Mouse (Mus musculus) ovary, postnatal 14 days (tissue): ENCODE data around the gene Tmprss11e.

ENCODE experiments used
- DNase-seq: peaks from one replicate; pipeline ENCODE4 v3.0.0; 2022; ENCODE audit warnings: low spot score

The Tmprss11e gene

DNA sequence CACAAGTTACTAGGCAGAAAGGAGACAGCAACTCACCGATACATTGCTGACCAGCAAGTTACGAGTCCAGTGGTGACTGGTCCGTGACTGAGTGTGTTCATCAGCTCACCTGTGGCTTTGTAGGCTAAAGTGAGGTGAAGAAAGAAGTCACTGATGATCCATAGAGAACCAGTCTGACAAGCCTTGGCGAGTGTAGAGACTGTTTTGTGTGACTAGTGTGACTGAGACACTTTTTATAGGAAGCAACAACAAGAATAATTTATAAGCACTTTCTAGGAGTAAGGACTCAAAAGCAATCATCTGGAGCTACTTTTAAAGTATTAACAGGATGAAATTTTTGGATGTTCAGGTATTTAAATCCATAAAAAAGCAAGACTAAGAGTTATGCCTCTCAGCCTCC is at the start of gene Tmprss11e:
Tmprss11e (minus strand) TSS at position 101 of the 400 bp plus-strand sequence.
- no peak for DNase-seq

DNA sequence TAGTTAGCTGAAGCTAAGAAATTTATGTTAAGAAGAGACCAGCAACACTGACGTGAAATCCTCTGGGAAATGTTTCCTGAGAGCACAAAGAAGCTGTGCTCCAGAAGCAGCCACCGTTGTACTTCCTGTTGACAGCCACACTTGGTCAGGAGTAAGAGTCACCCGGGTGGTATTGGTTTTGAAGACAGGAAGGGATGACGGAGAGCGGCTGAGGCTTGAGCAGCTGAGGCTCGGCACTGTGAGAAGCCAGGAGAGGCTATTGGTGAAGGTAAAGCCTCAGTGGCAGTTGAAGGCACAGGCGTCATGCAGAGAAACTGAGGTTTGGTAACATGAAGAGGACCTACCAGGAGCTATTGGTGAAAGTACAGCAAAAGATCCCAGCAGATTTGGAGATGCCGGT is 47.2 kb upstream of the Tmprss11e start:
- no peak for DNase-seq

DNA sequence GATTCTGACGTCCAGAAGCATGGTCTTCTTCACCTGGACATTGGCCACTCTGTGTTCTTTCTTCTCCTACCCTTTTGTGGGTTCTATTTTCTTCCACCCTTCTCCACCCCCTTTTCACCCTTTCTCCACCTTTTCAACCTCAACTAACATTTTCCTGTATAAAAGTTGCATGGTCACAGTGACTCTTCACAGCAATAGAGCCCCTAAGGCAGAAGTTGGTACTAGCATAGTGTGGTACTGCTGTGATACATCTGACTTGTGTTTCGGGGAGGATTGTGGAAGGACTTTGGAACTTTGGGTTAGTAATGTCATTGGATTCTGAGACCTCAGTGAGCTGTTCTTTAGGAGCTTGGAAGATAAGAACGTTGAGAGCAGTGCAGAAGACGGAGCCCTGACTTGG is 46.6 kb upstream of the Tmprss11e start:
- DNase-seq, result no peak

DNA sequence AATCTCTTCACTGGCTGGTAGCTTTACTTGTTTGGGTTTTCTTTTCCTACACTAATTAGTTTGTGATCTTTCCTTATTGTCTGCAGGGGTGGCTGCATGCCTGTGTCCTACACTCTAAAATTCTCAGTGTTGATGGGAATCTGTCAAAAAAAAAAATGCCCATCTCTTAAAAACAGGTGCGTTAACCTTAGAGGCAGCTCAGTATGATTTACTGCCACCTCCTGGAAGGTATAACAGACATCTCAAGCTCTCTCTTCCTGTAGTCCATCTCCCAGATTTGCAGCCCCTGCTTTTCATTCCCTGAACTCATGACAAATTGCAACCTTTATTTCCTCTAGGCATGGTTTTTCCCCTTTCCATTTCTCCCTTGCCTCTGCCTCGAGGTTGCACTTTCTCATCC is 44.3 kb upstream of the Tmprss11e start:
- no peak for DNase-seq

DNA sequence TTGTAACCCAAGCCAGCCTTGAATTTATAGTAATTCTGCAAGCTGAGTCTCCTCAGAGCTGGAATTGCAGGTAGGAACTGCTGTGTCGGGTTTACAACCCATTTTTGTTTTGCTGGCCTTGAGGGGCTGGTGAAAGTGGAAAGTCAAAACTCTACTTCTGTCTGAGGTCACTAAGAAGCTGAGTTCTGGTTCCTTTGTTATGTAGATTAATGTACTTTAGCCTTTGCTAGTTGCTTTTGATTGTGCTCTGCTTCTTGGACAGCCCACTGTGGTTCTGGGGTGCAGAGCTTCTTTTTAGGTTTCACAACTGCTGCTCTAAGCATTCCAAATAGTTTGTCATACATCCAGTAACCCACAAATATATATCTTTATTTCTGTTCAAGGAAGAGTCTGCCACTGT is 41.2 kb upstream of the Tmprss11e start:
- DNase-seq, result no peak

DNA sequence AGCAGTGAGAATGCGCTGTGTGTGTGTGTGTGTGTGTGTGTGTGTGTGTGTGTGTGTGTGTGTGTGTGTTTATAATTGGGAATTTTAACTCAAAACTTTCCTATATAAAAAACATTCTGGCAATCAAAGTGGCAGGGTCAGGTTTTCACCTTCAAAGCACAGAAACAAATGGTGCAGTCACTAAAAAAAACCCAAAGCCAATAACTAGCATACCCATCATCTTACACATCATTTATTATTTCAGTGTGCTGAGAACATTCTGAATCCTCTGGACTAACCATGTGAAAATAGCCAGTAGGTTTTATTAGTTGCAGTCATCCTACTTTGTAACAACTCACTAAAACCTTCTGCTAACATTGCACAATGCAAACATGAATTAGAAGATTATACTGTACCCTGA is 38.6 kb upstream of the Tmprss11e start:
- no peak for DNase-seq

DNA sequence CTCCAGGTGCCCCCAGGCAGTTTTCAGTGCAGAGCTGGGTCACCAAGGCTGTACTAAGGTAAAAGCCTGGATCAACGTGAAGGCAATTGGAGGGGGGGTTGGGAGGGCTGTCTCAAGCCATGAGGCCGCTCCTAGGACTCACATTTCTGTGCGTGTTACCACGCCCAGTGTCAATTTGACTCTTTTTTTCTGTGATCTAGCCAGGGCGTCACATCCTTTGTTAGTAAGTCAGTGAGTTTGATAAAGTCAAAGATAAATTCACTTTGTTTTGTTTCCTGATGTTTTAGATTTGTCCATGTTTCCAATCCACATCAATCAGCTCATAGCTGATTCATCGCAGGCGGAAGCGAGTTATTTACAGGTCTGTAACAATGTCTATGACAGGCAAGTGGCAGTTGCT is 37.4 kb upstream of the Tmprss11e start:
- no peak for DNase-seq

DNA sequence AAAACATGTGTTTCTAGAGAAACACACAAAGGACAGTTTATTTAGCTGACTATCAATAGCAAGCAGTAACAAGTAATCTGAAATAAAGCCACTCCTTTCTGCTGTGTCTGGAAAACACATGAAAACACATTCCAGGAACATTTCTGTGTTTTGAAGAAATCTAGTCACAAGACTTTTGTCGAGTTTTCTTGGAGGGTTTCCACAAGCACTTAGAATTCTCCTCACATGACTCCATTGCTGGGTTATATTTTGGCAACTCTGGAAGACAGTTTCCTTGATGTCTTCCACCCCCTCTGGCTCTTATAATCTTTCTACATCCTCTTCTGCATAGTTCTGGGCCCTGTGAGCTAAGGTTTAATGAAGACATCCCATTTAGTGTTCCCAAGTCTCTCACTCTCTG is 32.9 kb upstream of the Tmprss11e start:
- DNase-seq, result no peak

DNA sequence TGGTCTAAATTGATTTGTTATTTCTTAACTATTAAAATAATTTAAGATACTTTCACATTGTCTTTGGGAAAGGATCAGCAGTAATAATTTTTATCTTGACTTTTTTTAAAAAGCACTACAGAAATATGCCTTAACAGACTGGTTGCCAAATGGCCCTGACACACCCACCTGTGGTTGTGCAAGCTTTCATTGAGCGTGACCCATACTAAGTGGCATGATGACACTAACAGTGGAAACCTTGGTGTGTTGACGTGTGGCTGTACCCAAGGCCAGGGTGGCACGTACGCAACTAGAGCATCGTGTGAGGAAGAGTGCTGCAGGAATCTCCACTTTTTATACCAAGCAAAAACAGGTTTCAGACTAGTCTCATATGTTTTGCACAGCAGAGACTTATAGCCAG is 31.3 kb upstream of the Tmprss11e start:
- no peak for DNase-seq

DNA sequence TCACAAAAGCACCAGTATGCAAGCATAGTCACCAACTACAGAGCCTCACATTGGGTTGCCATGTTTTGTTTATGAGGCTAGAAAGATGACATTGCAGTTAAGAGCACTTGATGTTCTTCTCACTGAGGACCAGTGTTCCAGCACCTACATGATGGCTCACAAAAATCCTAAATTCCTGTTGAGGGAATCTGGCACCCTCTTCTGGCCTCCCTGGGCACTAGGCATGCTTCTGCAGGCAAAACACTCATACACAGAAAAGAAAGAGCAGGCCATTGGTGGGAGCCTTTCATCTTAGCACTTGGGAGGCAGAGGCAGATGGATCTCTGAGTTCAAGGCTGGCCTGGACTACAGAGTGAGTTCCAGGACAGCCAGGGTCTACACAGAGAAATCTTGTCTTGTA is 25.4 kb upstream of the Tmprss11e start:
- DNase-seq, result no peak

DNA sequence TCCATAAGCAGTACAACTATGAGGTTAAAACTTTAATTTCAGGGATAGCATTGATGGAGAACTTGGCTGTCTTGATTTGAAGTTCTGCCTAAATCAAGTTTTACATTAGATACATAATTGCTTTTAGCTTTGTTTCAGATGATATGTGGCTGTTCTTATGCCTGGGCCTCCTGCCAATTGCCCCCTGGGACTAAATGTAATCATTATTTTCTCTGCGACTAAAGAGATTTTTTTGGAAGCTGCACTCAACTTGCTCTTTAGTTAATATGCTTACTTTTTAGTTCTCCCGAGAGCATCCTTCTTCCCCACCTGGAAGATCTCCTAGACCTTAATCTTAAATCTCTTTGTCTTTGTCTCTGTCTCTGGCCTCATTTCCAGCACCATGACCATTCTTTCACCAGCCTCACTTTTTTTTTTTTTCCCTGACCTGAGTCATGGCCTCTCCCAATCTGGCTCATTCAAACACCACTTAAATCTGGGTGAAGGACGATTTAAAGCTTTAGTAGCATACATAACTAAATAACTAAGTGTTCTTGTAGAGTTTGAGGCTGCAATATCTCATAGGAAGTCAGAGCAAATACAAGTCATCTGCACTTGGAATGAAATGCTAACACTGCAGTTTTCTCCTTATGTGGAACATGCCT is 23.5 kb upstream of the Tmprss11e start:
- no peak for DNase-seq

DNA sequence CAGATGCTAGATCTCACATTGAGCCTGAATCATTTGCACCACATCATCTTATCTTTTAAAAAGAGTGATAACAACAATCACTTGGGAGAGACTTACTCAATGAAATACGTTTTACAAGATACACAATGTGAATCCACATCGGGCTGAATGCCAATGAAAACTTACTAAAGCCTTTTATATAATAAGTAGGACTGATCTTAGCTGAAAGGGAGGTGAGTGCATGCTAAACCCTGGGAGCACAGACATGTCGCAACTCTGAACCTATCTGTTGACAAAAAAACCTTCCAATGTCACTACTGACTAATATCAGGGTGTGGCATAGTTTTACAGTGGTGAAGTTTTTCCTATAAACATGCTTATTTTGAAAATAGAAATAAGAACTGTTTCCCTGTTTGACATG is 2.8 kb downstream of the Tmprss11e start:
- DNase-seq, result no peak

DNA sequence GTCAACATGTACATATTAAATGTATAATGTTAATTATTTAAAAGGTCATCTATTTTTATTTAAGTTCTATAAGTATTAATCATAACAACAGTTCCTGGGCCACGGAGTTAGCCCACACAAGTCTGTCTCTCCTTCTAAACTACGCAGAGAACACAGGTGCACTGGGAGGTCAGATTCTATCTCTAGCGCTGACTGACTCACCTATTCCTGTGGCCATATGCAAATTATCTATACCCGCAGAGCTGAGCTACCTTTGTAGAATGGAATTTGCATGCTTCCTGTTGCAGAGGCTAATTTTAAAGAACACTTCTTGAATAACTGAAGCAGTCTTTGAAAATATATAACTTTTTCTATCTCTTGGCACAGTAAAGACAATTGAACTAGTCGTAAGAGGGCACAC is 4.5 kb downstream of the Tmprss11e start:
- no peak for DNase-seq

DNA sequence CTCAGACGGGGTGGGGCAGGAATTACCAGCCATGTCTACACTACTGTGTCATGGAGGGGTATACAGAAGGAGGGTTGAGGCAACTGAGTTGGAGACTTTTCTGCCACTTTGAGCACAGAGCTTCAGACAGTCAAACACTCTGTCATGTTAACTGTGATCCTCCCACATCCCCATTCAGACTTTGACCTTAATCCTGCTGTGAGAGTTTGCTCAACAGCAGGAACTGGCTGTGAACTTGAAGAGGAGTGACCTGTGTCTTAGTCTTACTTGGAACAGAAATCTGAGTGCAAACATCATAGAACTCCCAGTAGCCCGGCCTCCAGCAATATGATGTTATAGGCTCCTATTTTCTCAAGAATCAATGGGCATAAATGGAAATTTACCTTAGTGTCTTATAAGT is 9.8 kb downstream of the Tmprss11e start:
- no peak for DNase-seq

DNA sequence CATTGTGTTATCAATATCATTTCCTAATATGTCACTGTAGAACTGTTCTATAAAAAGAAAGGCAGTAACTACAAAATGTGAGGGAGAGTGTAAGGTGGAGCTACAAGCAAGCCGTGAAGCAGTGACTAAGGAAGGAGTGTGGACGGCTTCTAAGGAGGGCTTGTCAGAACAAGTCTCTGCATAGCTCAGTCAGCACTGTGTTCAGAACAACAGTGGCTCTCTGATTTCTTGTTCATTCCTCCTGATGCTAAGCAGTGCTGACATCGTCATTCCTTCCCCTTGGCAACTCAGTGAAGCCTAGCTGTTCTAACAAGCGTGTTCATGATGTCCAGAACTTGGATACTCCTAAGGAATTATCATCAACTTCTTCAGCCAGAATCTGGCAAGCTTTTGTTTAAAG is 15.0 kb downstream of the Tmprss11e start:
- no peak for DNase-seq

DNA sequence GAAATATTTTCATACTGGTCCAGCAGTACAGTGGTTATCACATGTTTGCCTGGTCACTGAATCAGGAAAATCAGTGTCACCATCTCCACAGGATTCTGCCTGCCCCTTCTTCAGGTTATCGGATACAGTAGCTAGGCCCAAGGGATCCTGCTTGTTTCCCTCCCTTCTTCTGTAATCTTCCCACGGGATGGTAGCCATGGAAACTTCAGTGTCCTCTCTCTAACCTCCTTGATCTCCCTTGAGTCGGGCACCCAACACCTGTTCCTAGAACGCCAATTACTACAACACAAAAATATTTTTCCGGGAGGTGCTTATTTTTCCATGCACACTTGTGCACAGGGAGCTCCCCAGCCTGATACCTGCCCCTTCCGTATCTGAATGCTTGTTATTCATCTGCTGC is 17.0 kb downstream of the Tmprss11e start:
- DNase-seq, result no peak

DNA sequence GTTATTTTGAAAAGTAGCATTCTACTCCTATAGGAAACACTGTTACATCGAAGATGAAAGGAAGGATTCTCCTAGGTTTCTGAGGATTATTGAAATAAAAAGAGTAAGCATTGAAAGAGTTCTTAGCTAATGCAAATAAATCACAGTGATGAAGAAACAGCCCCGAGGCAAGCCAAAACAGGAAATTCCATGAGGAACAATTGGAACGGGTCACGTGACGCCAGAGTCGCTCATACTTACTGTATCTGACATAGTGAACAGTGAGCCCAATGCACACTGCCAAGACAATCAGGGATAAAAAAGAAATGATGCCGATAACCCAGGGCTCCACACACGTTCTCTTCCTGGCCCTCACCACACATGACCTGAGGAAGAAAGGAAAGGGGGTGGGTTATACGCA is 18.6 kb downstream of the Tmprss11e start:
- no peak for DNase-seq

DNA sequence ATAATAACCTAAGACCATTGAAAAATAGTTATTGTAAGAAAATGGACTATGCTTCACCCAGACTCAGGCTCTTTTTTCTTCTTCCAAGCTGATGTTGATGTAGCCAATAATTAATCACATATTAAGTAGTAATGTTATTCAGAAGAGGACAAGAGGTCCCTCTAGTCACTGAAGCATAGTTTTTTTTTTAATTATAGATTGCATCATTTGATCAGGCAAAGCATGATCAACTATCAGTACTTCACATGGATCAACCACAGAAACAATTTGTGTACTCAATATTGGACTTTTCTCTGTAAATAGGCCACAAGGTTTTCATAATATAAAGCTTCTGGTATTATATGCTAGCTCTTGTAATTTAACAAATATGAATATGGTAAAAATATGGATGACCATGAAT is 20.6 kb downstream of the Tmprss11e start:
- DNase-seq, result no peak

DNA sequence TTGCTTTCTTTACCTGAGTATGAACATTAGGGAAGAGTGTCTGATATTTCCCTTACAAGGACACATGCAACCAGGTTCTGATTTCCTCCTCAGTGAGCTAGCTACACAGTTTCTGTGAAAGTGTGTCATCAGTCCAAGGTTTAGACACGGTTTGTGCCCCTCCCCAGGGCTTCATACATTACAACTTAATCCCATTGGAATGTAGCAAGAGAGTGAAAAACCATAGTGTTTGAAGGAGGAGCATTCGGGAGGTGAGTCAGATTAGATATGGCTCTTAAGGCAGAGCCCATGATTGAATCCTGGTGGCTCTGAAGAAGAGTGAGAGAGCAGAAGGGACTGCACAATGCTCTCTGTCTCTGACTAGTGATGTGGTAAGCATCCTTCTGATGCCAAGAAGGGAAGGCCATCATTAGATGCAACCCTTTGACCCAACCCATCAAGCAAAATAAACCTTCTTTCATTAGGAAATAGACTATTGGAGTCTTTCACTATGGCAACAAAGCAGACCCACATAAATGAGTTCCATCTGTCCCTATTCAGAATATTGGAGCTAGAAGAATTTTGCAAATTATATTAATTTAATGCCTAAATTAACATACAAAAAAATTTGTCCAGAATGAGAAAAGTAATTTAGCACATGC is 22.7 kb downstream of the Tmprss11e start:
- no peak for DNase-seq

DNA sequence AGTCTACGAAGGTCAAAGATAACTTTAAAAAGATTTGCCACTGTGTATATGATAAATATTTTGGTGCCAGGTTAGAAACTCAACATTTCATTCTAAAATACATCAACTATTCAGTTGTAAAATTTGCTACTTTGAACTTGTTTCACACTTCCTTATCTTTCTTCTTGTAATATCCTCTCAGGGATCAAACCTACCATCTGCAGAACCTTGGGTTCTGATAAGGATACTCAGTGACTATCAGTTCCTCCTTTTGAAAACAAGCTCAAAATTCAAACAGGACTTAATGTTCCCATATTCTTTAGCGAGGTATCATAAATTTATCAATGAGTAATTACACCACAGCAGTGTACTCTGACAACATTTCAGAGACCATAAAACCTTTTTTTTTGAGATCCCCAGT is 30.6 kb downstream of the Tmprss11e start:
- no peak for DNase-seq

DNA sequence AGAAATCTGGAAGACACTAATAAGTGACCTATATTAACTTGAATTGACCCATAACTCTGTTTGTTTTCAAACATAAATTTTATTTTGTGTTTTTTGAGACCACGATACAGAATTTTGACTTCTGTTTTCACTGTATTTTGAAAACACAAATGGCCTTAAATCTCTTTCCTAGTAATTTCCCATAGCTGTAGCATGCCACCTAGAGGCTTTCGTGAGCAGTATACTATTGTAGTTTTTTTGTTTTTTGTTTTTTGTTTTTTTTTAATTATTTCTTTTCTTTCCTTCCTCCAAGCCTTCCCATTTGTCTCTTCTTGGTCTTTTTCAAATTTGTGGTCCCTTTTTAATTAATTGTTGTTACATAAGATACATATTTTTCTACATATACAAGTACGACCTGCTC is 40.7 kb downstream of the Tmprss11e start:
- DNase-seq, result no peak

DNA sequence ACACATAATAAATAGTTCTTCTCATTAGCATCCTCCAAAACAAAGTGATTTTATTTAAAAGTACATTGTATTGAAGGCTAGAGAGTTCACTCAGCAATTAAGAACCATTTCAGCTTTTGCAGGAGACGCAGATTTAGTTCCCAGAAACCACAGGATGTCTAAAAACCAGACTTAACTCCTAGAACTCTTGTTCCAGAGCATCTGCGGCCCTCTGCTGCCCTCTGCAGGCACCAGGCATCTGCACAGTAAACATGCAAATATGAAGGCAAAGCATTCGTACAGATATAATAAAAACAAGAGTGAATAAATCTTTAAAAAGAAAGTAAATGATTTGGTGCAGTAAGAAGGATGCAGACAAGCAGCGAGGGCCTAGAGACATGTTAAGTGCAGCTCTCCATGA is 60.9 kb downstream of the Tmprss11e start:
- DNase-seq, result peak; percentile 46

DNA sequence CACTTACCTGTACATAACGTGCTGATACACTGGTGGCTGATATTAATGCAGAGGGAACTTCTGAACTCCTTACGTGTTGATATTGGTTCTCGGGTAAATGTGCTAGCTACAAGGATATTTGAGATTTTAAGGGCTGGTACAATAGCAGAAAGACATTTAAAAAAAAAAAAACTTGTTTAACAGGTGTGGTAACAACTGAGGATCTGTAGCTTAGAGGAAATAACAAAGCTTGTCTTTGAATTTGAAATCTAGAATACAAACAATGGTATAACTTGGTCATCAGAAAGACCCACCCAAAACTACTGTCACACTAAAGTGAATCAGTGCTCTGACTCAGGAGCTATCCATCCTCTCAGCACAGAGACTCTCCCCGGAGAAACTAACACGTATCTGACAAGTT is 69.4 kb downstream of the Tmprss11e start, which contains the start of gene Tmprss11b:
Tmprss11b (minus strand) TSS at position 101 of the 400 bp plus-strand sequence.
- DNase-seq, result no peak
